20 mouse cellular contexts compared by ENCODE assay signal in genomic region chr17:56919725-56920124, GRCm38 (mm10). TPM values are rescaled to one million over a fixed set of nuclear protein-coding genes. Genes with fewer than 3 reads are reported as not detected.
"Had no signal": no experiment of that assay in that cellular context is flagged by ENCODE, and none has a peak within 500 bp of the region (broad histone marks: within the 10 kb centered on the region; RNA-seq: fewer than 3 reads in every experiment).

No protein-coding gene starts in this region.

- H3K27ac ChIP-seq: limb, embryonic 13.5 days; liver, embryonic 14.5 days; midbrain, embryonic 13.5 days; neural tube, embryonic 13.5 days; stomach, embryonic 15.5 days had no signal

- H3K9me3 ChIP-seq: limb, embryonic 13.5 days; midbrain, embryonic 13.5 days; neural tube, embryonic 13.5 days; stomach, embryonic 15.5 days had no signal

- H3K27me3 ChIP-seq: limb, embryonic 13.5 days; midbrain, embryonic 13.5 days; neural tube, embryonic 13.5 days; stomach, embryonic 15.5 days had no signal

- H3K4me1 ChIP-seq: limb, embryonic 13.5 days; midbrain, embryonic 13.5 days; neural tube, embryonic 13.5 days; stomach, embryonic 15.5 days had no signal

- H3K4me3 ChIP-seq: limb, embryonic 13.5 days; midbrain, embryonic 13.5 days; neural tube, embryonic 13.5 days; stomach, embryonic 15.5 days had no signal

- H3K4me2 ChIP-seq: limb, embryonic 13.5 days; midbrain, embryonic 13.5 days; neural tube, embryonic 13.5 days; stomach, embryonic 15.5 days had no signal

- DNase-seq: kidney, adult 8-10 months; layer of hippocampus, adult 9-11 months; left cerebral cortex, postnatal 4 days; right cerebral cortex, postnatal 14 days; thymus, adult 2 months; thymus, postnatal 36 days had no signal

- H3K9ac ChIP-seq: limb, embryonic 13.5 days; liver, embryonic 14.5 days; midbrain, embryonic 13.5 days; neural tube, embryonic 13.5 days; stomach, embryonic 15.5 days had no signal

- ATAC-seq: inflammation-experienced regulatory T-cells, adult 6 months; intestine, postnatal 0 days; midbrain, embryonic 13.5 days had no signal

RNA-seq across cellular contexts. Expression of gene 1700061G19Rik, which starts 44.4 kb away (rescaled TPM):
- total RNA-seq: liver, adult 2 months; monocyte, adult 5-6 weeks had no signal

RNA-seq across cellular contexts. Expression of gene Acsbg2, which starts 45.5 kb away (rescaled TPM):
- total RNA-seq: left cerebral cortex, adult 18-20 months; left cerebral cortex, postnatal 10 days; left cerebral cortex, postnatal 4 days; liver, adult 2 months; megakaryocyte progenitor cell, adult 5-6 weeks; monocyte, adult 5-6 weeks had no signal
- polyA plus RNA-seq: inflammation-experienced regulatory T-cells, adult 6 months; intestine, postnatal 0 days; kidney, embryonic 16.5 days; limb, embryonic 13.5 days; liver, adult 2 months; liver, embryonic 14.5 days; midbrain, embryonic 13.5 days; neural tube, embryonic 13.5 days; spleen, adult 2 months; stomach, embryonic 15.5 days had no signal
